Comparison of ENCODE assay signal across 14 mouse cellular contexts in the genomic region with DNA sequence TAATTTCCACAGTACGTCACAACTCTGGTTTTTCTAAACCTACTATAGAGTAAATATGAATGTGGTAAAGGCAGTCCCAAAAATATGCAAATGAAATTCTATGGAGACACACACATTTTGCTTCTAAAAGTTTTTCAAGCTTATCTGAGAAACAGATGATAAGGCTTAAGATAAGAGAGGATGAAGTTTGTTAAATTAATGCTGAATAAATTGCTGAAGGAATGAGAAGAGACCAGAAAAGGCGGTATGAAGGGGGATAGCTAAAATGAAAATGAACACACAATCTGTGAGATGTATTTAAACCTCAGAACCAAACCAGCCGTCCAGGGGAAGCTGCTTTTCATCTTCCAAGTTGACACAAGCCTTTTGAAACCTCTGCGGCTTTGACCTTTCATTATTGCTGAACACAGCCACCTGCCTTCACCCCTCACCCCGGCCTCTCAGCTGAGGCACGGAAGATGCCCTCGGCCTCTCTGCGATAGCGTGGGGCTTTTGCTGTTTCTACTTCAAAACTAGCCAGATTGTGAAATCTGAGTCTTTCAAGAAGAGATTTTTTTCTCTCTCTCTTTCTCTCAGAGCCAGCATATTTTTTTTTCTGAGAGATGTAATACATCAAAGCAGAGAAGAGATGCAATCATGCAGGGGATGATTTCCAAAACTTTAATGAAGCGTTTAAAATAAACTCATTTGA.
DNase-seq lines count a peak whose midpoint lies in the region; ATAC-seq lines count a peak whose summit lies in the region.
"Had no signal": no experiment of that assay in that cellular context is flagged by ENCODE, and none has a peak within 500 bp of the region (broad histone marks: within the 10 kb centered on the region; RNA-seq: fewer than 3 reads in every experiment).

No protein-coding gene starts in this region.

- H3K27ac ChIP-seq in embryonic facial prominence, embryonic 10.5 days (replicated peaks): no peak overlapping the region
- no peak overlapping the region for H3K27ac ChIP-seq in hindbrain, embryonic 14.5 days
- H3K27ac ChIP-seq: kidney, postnatal 0 days; limb, embryonic 10.5 days; lung, embryonic 15.5 days had no signal

- H3K27me3 ChIP-seq in embryonic facial prominence, embryonic 10.5 days (replicated peaks; ENCODE audit: low read depth, poor library complexity, severe bottlenecking): no peaks in the 10 kb centered on the region
- no peaks in the 10 kb centered on the region for H3K27me3 ChIP-seq in hindbrain, embryonic 14.5 days (ENCODE audit: control insufficient read depth, insufficient read depth, low read length)
- H3K27me3 ChIP-seq: lung, embryonic 15.5 days had no signal

- H3K9ac ChIP-seq in hindbrain, embryonic 14.5 days: no peak overlapping the region
- H3K9ac ChIP-seq: lung, embryonic 15.5 days had no signal

- H3K36me3 ChIP-seq in embryonic facial prominence, embryonic 10.5 days (replicated peaks): no peaks in the 10 kb centered on the region
- no peaks in the 10 kb centered on the region for H3K36me3 ChIP-seq in hindbrain, embryonic 14.5 days (replicated peaks; ENCODE audit: control insufficient read depth, insufficient read depth)
- H3K36me3 ChIP-seq: limb, embryonic 10.5 days; lung, embryonic 15.5 days had no signal

- peaks cover 9% of the 10 kb centered on the region; the same call in 1 of the 2 replicates for H3K4me1 ChIP-seq in embryonic facial prominence, embryonic 10.5 days
- peaks cover 16% of the 10 kb centered on the region; the same call in 1 of the 2 replicates for H3K4me1 ChIP-seq in hindbrain, embryonic 14.5 days (replicated peaks; ENCODE audit: control insufficient read depth, insufficient read depth, low read length)
- H3K4me1 ChIP-seq: limb, embryonic 10.5 days; lung, embryonic 15.5 days had no signal

- 58% methylated on average over 10 of the region's 10 CpGs for WGBS in embryonic facial prominence, embryonic 10.5 days
- 30% methylated on average over 10 of the region's 10 CpGs for WGBS in hindbrain, embryonic 14.5 days

- ATAC-seq in hindbrain, embryonic 14.5 days (ENCODE audit: low FRiP score): no peak
- no peak for ATAC-seq in granulocyte monocyte progenitor cell, adult 5-6 weeks (replicated peaks; ENCODE audit: poor library complexity, severe bottlenecking)
- ATAC-seq: activated CD4-positive, CD25-positive, alpha-beta regulatory T cell, adult 4 months had no signal

- H3K9me3 ChIP-seq in embryonic facial prominence, embryonic 10.5 days: no peaks in the 10 kb centered on the region
- H3K9me3 ChIP-seq in hindbrain, embryonic 14.5 days (ENCODE audit: control insufficient read depth, low read length): 0 out of 2 replicates have a peak, but pooled peaks cover 3% of the 10 kb centered on the region
- H3K9me3 ChIP-seq: limb, embryonic 10.5 days; lung, embryonic 15.5 days had no signal

- 0 out of 2 replicates have a peak overlapping the region, but pooled peaks have one; percentile 0 for H3K4me2 ChIP-seq in hindbrain, embryonic 14.5 days (replicated peaks)
- H3K4me2 ChIP-seq: lung, embryonic 15.5 days had no signal

- peak; percentile 5 to 13 for DNase-seq in layer of hippocampus, postnatal 14 days (ENCODE audit: low spot score in 2 of 2)
- no peak for DNase-seq in layer of hippocampus, adult 11-12 months (ENCODE audit: low spot score)
- DNase-seq in brain, adult 2 months (ENCODE audit: low read depth, low spot score): peak; percentile 8
- peak; percentile 35 for DNase-seq in embryonic facial prominence, embryonic 10.5 days (ENCODE audit: low spot score)
- DNase-seq in hindbrain, embryonic 14.5 days (ENCODE audit: low spot score): no peak
- DNase-seq in testis, postnatal 10 days (ENCODE audit: low spot score): no peak
- DNase-seq: cerebellum, adult 18-20 months; thymus, adult 18-20 months had no signal

- H3K4me3 ChIP-seq in embryonic facial prominence, embryonic 10.5 days: no peak overlapping the region
- H3K4me3 ChIP-seq in hindbrain, embryonic 14.5 days (replicated peaks; ENCODE audit: low read length): no peak overlapping the region
- H3K4me3 ChIP-seq: erythroblast, embryonic 14.5 days; limb, embryonic 10.5 days; lung, embryonic 15.5 days had no signal

Comparison
In these comparisons a context has a peak if more than half of its experiments do, and no peak if none do; other contexts are left out.
1. DNase-seq: peak in layer of hippocampus, postnatal 14 days (2 of 2), brain, adult 2 months (single experiment) and embryonic facial prominence, embryonic 10.5 days (single experiment); none in layer of hippocampus, adult 11-12 months (single experiment), hindbrain, embryonic 14.5 days (single experiment) and testis, postnatal 10 days (single experiment).